Mouse (Mus musculus): ENCODE measurements around the gene Uchl5.
A peak's percentile ranks its signal among the peaks of the same experiment; 100 is the strongest.

Gene Uchl5

GRCm38 (mm10) chr1:143776446-143777411, at the start of gene Uchl5, which contains the start of gene Trove2:
TSS of gene Uchl5 (plus strand) at chr1:143777272.
TSS of gene Trove2 (minus strand) at chr1:143777068.
- peak; percentile 99 for DNase-seq (ENCODE audit: low read depth, low spot score)

- DNase-seq (ENCODE audit: low read depth, low spot score): no peak
Observed at GRCm38 (mm10) chr1:143727701-143728445, 49.2 kb upstream of the Uchl5 start.

DNA sequence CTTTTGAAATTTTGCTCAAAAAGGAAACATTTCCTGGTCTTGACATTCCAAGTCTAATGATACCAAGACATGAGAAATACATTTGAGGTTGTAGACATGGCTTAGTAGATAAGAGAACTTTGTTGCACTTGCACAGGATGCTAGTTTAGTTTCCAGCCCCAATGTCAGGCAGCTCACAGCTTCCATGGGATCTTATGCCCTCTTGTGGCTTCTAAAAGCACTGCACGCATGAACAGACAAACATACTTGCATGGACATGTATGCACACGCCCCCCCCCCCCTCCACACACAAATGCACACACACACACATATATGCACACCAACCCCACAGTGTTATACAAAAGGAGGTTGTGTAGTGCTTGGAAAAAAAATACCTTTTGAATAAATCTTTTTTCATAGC, 46.2 kb upstream of the Uchl5 start:
- DNase-seq (ENCODE audit: low read depth, low spot score): no peak

DNA sequence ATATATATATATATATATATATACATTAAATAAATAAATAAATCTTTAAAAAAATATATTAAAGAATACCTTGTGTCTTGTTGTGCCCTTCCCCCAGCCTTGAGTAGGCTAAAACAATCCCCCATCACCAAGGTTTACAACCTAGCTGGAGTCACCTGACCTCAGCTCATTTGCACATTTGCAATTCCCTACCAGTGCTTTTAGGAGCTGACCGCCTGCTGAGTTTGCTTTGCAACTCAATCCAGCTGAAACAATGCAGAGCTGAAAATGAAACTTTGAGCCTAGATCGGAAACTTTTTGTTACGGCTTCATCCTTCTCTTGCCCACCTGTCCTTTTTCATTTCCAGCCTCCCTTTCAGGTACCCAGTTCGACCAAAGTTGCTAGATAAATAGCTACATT, 45.4 kb upstream of the Uchl5 start:
- DNase-seq (ENCODE audit: low read depth, low spot score): no peak

GRCm38 (mm10) chr1:143733914-143734410, 43.1 kb upstream of the Uchl5 start:
- no peak for DNase-seq (ENCODE audit: low read depth, low spot score)

GRCm38 (mm10) chr1:143738811-143739210, 38.3 kb upstream of the Uchl5 start:
- DNase-seq (ENCODE audit: low read depth, low spot score): no peak

GRCm38 (mm10) chr1:143739361-143740350, 37.4 kb upstream of the Uchl5 start:
- DNase-seq (ENCODE audit: low read depth, low spot score): peak; percentile 67

- DNase-seq (ENCODE audit: low read depth, low spot score): no peak
Observed at GRCm38 (mm10) chr1:143740581-143740980, 36.5 kb upstream of the Uchl5 start.

DNA sequence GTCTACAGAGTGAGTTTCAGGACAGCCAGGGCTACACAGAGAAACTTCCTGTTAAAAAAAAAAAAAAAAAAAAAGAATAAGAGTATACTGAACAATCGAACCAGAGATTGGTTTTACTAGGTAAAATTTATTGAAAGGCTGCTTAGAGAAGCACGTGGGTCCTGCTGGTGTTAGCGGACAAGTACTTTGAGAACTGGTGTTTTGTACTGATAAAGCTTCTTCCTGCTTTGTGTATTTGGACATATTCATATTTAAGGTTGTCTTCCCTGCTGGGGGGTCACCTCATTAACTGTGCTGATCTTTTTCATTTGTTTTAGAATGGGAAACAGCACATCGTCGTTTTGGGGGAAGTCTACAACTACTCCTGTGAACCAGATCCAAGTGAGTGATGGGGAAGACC, 35.7 kb upstream of the Uchl5 start:
- DNase-seq (ENCODE audit: low read depth, low spot score): no peak

DNA sequence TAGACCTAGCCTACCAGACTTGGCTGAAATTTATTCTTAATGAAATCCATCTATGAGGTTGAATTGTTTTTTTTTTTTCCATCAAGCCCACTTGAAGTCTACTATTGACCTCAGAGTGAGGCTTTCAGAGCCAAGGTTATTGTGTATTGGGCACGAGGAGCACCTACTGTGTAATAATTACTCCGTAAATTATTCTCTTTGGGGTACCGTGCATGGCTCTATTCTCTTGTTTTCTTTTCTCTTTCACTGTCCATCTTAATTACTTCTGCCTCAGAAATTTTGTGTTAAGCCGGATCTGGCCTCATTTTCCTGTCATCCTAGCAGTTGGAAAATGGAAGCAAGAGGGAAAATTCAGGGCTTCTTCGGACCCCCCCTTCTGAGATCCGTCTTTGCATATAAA, 34.9 kb upstream of the Uchl5 start:
- no peak for DNase-seq (ENCODE audit: low read depth, low spot score)

- DNase-seq (ENCODE audit: low read depth, low spot score): no peak
Observed at GRCm38 (mm10) chr1:143745871-143746270, 31.2 kb upstream of the Uchl5 start.

- no peak for DNase-seq (ENCODE audit: low read depth, low spot score)
Observed at GRCm38 (mm10) chr1:143762159-143762558, 14.9 kb upstream of the Uchl5 start.

- no peak for DNase-seq (ENCODE audit: low read depth, low spot score)
Observed at GRCm38 (mm10) chr1:143764443-143764842, 12.6 kb upstream of the Uchl5 start.

DNA sequence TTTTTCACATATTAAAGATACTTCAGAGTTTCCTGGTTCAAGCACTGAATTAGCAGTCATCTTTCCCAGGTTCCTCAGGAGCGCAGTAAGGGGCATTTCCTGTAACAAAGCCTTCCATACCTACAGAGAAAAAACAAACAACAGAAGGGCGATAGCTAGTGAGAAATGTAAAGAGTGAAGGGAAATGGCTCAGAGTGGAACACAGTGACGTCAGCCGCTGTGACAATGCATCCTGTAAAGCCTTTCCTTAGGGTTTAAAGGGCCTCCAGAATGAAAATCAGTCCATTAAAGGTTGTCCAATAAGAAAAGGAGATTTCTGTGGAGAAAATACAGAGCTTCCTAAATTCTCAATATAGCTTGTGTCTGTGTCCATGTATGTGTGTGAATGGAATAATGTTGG, 11.3 kb upstream of the Uchl5 start:
- no peak for DNase-seq (ENCODE audit: low read depth, low spot score)

GRCm38 (mm10) chr1:143766238-143766637, 10.8 kb upstream of the Uchl5 start:
- DNase-seq (ENCODE audit: low read depth, low spot score): no peak

GRCm38 (mm10) chr1:143770444-143771109, 6.5 kb upstream of the Uchl5 start:
- DNase-seq (ENCODE audit: low read depth, low spot score): no peak

DNA sequence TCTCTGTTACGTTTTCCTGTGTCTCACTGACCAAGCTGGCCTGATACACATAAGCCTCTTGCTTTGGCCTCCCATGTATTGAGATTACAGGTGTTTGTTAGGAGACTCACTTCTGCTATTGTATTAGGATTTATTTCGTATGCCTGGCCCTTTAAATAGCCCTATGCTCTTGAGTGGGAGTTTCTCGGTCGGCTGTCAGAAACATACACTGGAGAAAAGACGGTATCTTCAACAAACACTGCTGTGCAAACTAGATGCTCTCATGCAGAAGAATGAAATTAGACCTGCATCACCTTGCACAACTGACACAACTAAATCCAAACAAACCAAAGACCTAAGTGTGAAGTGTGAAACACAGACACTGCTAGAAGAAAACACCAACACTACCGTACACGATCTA, 4.0 kb upstream of the Uchl5 start:
- no peak for DNase-seq (ENCODE audit: low read depth, low spot score)

DNA sequence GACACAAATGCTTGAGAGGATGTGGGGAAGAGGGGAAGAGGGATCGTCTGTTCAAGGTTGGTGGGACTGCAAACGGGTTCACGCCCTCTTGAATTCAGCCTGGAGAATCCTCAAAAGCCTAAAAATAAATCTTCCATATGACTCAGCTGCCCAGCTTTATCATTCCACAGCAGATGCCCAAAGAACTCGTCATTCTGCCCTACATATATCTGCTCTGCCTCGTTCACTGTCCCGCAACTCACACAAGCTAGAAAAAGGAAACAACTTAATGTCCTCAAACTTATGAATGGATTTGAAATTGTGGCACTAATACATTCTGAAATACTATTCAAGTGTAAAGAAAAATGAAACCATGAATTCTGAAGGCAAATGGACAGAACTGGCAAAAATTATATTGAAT, 3.2 kb upstream of the Uchl5 start:
- DNase-seq (ENCODE audit: low read depth, low spot score): no peak

- no peak for DNase-seq (ENCODE audit: low read depth, low spot score)
Observed at GRCm38 (mm10) chr1:143777558-143778218, 616 bp downstream of the Uchl5 start.

- DNase-seq (ENCODE audit: low read depth, low spot score): no peak
Observed at GRCm38 (mm10) chr1:143788584-143789227, 11.6 kb downstream of the Uchl5 start.

Data from retina, postnatal 7 days (tissue).